Mouse (Mus musculus) C2C12 (cell line): ENCODE data around the gene Eipr1.

Experiments used
- CEBPB ChIP-seq: IDR thresholded peaks from one replicate; pipeline ENCODE4 v1.6.1; 2011; ENCODE audit warnings: low read depth, mild to moderate bottlenecking, control low read depth, moderate library complexity
- CTCF ChIP-seq: IDR thresholded peaks from one replicate; pipeline ENCODE4 v1.5.1; 2011; ENCODE audit not compliant: control insufficient read depth, insufficient read depth, insufficient read length
- MYOD1 ChIP-seq: IDR thresholded peaks from one replicate; pipeline ENCODE4 v1.6.1; 2011; ENCODE audit warnings: low read depth; ENCODE audit not compliant: control insufficient read depth, insufficient read length

- TF ChIP-seq MYOD1, result no peak
- no peak for TF ChIP-seq CTCF
- TF ChIP-seq CEBPB, result no peak
Observed at GRCm38 (mm10) chr12:28792613-28793012, 41.0 kb downstream of the Eipr1 start.
